Mouse (Mus musculus): ENCODE data around the gene Ppm1h.

DNA sequence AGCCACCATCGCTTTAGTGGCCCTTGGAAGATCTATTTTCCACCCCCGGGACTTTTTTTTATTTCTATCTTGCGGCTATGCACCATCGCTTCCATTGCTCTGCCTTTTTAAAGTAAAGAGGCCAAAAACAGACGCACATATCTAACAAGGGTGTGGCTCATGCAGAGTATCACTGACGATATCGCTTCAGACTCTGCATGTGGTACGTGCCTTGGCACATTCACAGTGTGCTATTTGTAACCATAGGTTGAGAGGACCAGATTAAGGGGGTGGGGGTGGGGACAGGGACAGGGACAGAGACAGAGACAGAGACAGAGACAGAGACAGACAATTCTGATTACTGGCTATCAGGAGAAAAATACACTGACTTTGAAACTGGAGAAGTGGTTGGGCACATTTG lies 164.4 kb downstream of the Ppm1h start:
- no peak for TF ChIP-seq CTCF (IDR thresholded peaks at IDR 0.05; ENCODE audit: borderline replicate concordance, extremely low read depth, insufficient read depth, insufficient read length)
- TF ChIP-seq POLR2A (IDR thresholded peaks at IDR 0.05; ENCODE audit: borderline replicate concordance, extremely low read depth, insufficient read depth, insufficient read length, poor library complexity, severe bottlenecking) = no peak

Measured in brain, embryonic 14.5 days (tissue).